In the genomic region with DNA sequence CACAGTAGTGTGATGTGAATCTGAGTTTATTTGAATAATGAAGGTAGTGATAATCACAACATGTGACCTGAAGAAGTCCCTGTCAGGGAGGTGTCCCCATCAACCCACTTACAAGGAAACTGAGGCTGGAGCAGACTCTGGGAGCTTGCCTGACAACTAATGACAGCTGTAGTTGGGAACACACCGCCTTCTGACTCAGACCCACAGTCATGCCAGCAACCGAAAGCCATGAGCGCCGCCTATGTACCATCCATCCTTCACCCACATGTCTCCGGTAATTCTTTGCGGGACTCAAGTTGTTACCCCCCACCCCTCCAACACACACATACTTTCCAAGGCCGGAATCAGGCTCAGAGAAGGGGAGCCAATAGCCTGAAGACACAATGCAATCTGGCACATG, we compare ENCODE assay signal across 8 mouse cellular contexts. TPM values are rescaled to one million over a fixed set of nuclear protein-coding genes. Genes with fewer than 3 reads are reported as not detected.
DNase-seq lines count a peak whose midpoint lies in the region; ATAC-seq and TF ChIP-seq lines count a peak whose summit lies in the region.

No protein-coding gene starts in this region.

- ATAC-seq in cerebellum, adult (ENCODE audit: insufficient number of reproducible peaks, low FRiP score, low TSS enrichment): no peak
- ATAC-seq in forebrain, embryonic 14.5 days: no peak
- no peak for ATAC-seq in midbrain, embryonic 13.5 days

- no peak overlapping the region for H3K9ac ChIP-seq in forebrain, embryonic 14.5 days (ENCODE audit: low read length)
- 0 out of 2 replicates have a peak overlapping the region, but pooled peaks have one; percentile 25 for H3K9ac ChIP-seq in midbrain, embryonic 13.5 days (replicated peaks)

- peaks cover 15% of the 10 kb centered on the region for H3K4me1 ChIP-seq in cerebellum, adult 2 months (ENCODE audit: control insufficient read depth, insufficient read depth, low read length)
- peaks cover 13% of the 10 kb centered on the region for H3K4me1 ChIP-seq in forebrain, embryonic 14.5 days (ENCODE audit: control insufficient read depth, insufficient read depth, low read length)
- H3K4me1 ChIP-seq in midbrain, embryonic 13.5 days (replicated peaks): peaks cover 28% of the 10 kb centered on the region

- TF ChIP-seq CTCF in cerebellum, adult 2 months (IDR thresholded peaks at IDR 0.05; ENCODE audit: borderline replicate concordance, insufficient read depth, low read depth, low read length): no peak

- WGBS in cerebellum, adult 2 months: 67% methylated on average over 7 of the region's 7 CpGs
- WGBS in forebrain, embryonic 14.5 days: 95% methylated on average over 7 of the region's 7 CpGs
- WGBS in midbrain, embryonic 13.5 days: 95% methylated on average over 7 of the region's 7 CpGs

- no peak for TF ChIP-seq POLR2A in cerebellum, adult 2 months (IDR thresholded peaks at IDR 0.05; ENCODE audit: borderline replicate concordance, insufficient read depth, low read length)

- intact Hi-C loops in left cerebral cortex, postnatal 25 days (cut with DNase I): loop anchor here (5.0 kb wide), 1 partner anchor 106 kb away; a partner anchor contains a TSS

- H3K9me3 ChIP-seq in forebrain, embryonic 14.5 days (replicated peaks; ENCODE audit: control insufficient read depth, low read length): no peaks in the 10 kb centered on the region
- no peaks in the 10 kb centered on the region for H3K9me3 ChIP-seq in midbrain, embryonic 13.5 days

- no peak for DNase-seq in cerebellum, adult 2 months
- peak; percentile 26 to 50 for DNase-seq in left cerebral cortex, postnatal 25 days (ENCODE audit: low spot score in 2 of 2)
- DNase-seq in left cerebral cortex, adult 18-20 months (ENCODE audit: low spot score in 2 of 2): no peak
- DNase-seq in forebrain, embryonic 14.5 days (ENCODE audit: low spot score): no peak
- DNase-seq in urinary bladder, postnatal 36 days (ENCODE audit: low spot score in 2 of 2): no peak
- DNase-seq in thymus, adult 18-20 months: no peak

- peak overlapping the region; percentile 15 for H3K4me3 ChIP-seq in cerebellum, adult 2 months (replicated peaks; ENCODE audit: insufficient read depth, low read depth, low read length)
- H3K4me3 ChIP-seq in forebrain, embryonic 14.5 days (ENCODE audit: low read depth, low read length): no peak overlapping the region
- peak overlapping the region; percentile 92; the same call in 1 of the 2 replicates for H3K4me3 ChIP-seq in midbrain, embryonic 13.5 days (replicated peaks)

- no peaks in the 10 kb centered on the region for H3K27me3 ChIP-seq in cerebellum, adult 2 months (ENCODE audit: control insufficient read depth, insufficient read depth, low read length)
- no peaks in the 10 kb centered on the region for H3K27me3 ChIP-seq in forebrain, embryonic 14.5 days (replicated peaks; ENCODE audit: control insufficient read depth, insufficient read depth, low read length)
- no peaks in the 10 kb centered on the region for H3K27me3 ChIP-seq in midbrain, embryonic 13.5 days

- peak overlapping the region; percentile 74; the same call in 1 of the 2 replicates for H3K4me2 ChIP-seq in forebrain, embryonic 14.5 days (ENCODE audit: low read length)
- peak overlapping the region; percentile 98 for H3K4me2 ChIP-seq in midbrain, embryonic 13.5 days (replicated peaks)

- H3K36me3 ChIP-seq in forebrain, embryonic 14.5 days (ENCODE audit: control insufficient read depth, insufficient read depth, low read length): peaks cover 13% of the 10 kb centered on the region; the same call in 1 of the 2 replicates
- peaks cover 24% of the 10 kb centered on the region for H3K36me3 ChIP-seq in midbrain, embryonic 13.5 days

- no peak overlapping the region for H3K27ac ChIP-seq in cerebellum, adult 2 months (ENCODE audit: insufficient read depth, low read length)
- no peak overlapping the region for H3K27ac ChIP-seq in forebrain, embryonic 14.5 days (ENCODE audit: low read depth, low read length)
- no peak overlapping the region for H3K27ac ChIP-seq in midbrain, embryonic 13.5 days

RNA-seq across cellular contexts. Expression of a gene that starts 2.0 kb away (rescaled TPM):
- polyA plus RNA-seq in cerebellum, adult 2 months (2012; rRNA removed): 50.3 and 52.8 TPM in 2 replicates
- 10 to 100 TPM; 76.2 to 78.6 TPM for total RNA-seq in left cerebral cortex, postnatal 25 days (2021)
- 10 to 100 TPM; 69.7 to 74.5 TPM for total RNA-seq in left cerebral cortex, adult 18-20 months (2021)
- polyA plus RNA-seq in forebrain, embryonic 14.5 days (2014; fragmentation: Nextera tagmentation; extraction: Ambion mirVana): 9.2 and 13.0 TPM in 2 replicates
- polyA plus RNA-seq in midbrain, embryonic 13.5 days (2015; fragmentation: Nextera tagmentation; extraction: Ambion mirVana): 13.9 and 16.3 TPM in 2 replicates

RNA-seq across cellular contexts. Expression of a gene that starts 6.5 kb away (rescaled TPM):
- polyA plus RNA-seq in cerebellum, adult 2 months (2012; rRNA removed): 0.21 and 0.57 TPM in 2 replicates
- under 1 TPM; 0.18 to 0.64 TPM for total RNA-seq in left cerebral cortex, postnatal 25 days (2021)
- under 1 TPM; 0.40 to 0.74 TPM for total RNA-seq in left cerebral cortex, adult 18-20 months (2021)
- polyA plus RNA-seq in forebrain, embryonic 14.5 days (2014; fragmentation: Nextera tagmentation; extraction: Ambion mirVana): 0.16 and 0.25 TPM in 2 replicates
- 0.24 and 0.32 TPM in 2 replicates for polyA plus RNA-seq in midbrain, embryonic 13.5 days (2015; fragmentation: Nextera tagmentation; extraction: Ambion mirVana)

RNA-seq across cellular contexts. Expression of a gene that starts 51.5 kb away (rescaled TPM):
- 8.6 and 9.2 TPM in 2 replicates for polyA plus RNA-seq in cerebellum, adult 2 months (2012; rRNA removed)
- 1 to 10 TPM; 6.7 to 7.4 TPM for total RNA-seq in left cerebral cortex, postnatal 25 days (2021)
- total RNA-seq in left cerebral cortex, adult 18-20 months (2021): 1 to 10 TPM; 7.6 to 7.8 TPM
- polyA plus RNA-seq in forebrain, embryonic 14.5 days (2014; fragmentation: Nextera tagmentation; extraction: Ambion mirVana): 2.1 and 2.3 TPM in 2 replicates
- polyA plus RNA-seq in midbrain, embryonic 13.5 days (2015; fragmentation: Nextera tagmentation; extraction: Ambion mirVana): 2.9 and 4.5 TPM in 2 replicates

RNA-seq across cellular contexts. Expression of a gene that starts 51.6 kb away (rescaled TPM):
- 23.0 and 26.2 TPM in 2 replicates for polyA plus RNA-seq in cerebellum, adult 2 months (2012; rRNA removed)
- 10 to 100 TPM; 18.4 to 18.8 TPM for total RNA-seq in left cerebral cortex, postnatal 25 days (2021)
- 10 to 100 TPM; 18.7 to 21.1 TPM for total RNA-seq in left cerebral cortex, adult 18-20 months (2021)
- polyA plus RNA-seq in forebrain, embryonic 14.5 days (2014; fragmentation: Nextera tagmentation; extraction: Ambion mirVana): 34.2 and 42.5 TPM in 2 replicates
- 36.6 and 43.3 TPM in 2 replicates for polyA plus RNA-seq in midbrain, embryonic 13.5 days (2015; fragmentation: Nextera tagmentation; extraction: Ambion mirVana)

RNA-seq across cellular contexts. Expression of a gene that starts 52.1 kb away (rescaled TPM):
- polyA plus RNA-seq in cerebellum, adult 2 months (2012; rRNA removed): 0.08 and 0.11 TPM in 2 replicates
- total RNA-seq in left cerebral cortex, postnatal 25 days (2021): not detected
- total RNA-seq in left cerebral cortex, adult 18-20 months (2021): under 1 TPM in 1 of 2 experiments, not detected in 1; 0.19 TPM
- polyA plus RNA-seq in forebrain, embryonic 14.5 days (2014; fragmentation: Nextera tagmentation; extraction: Ambion mirVana): not detected in 2 replicates
- 0.07 TPM in 1 of 2 replicates, not detected in the other for polyA plus RNA-seq in midbrain, embryonic 13.5 days (2015; fragmentation: Nextera tagmentation; extraction: Ambion mirVana)

Comparison
In these comparisons a context has a peak if more than half of its experiments do, and no peak if none do; other contexts are left out.
1. DNase-seq: peak in left cerebral cortex, postnatal 25 days (2 of 2); none in cerebellum, adult 2 months (0 of 2), left cerebral cortex, adult 18-20 months (0 of 2), forebrain, embryonic 14.5 days (single experiment), urinary bladder, postnatal 36 days (0 of 2) and thymus, adult 18-20 months (0 of 2).